Mouse (Mus musculus) ovary, adult 10 weeks (tissue): ENCODE measurements around the gene Htra2. TPM values are rescaled to one million over a fixed set of nuclear protein-coding genes. Genes with fewer than 3 reads are reported as not detected.

Experiments used
- polyA plus RNA-seq: library from polyadenylated mRNA; stranded (reverse); fragments of 350-450 nt; fragmentation: Illumina TruSeq; extraction: RNeasy Lipid Tissue Mini Kit (QIAGEN cat#74804); gene quantifications from one replicate; pipeline ENCODE4 v1.2.3, GENCODE M21; 2014

The Htra2 gene
- polyA plus RNA-seq, result 2.6 TPM

DNA sequence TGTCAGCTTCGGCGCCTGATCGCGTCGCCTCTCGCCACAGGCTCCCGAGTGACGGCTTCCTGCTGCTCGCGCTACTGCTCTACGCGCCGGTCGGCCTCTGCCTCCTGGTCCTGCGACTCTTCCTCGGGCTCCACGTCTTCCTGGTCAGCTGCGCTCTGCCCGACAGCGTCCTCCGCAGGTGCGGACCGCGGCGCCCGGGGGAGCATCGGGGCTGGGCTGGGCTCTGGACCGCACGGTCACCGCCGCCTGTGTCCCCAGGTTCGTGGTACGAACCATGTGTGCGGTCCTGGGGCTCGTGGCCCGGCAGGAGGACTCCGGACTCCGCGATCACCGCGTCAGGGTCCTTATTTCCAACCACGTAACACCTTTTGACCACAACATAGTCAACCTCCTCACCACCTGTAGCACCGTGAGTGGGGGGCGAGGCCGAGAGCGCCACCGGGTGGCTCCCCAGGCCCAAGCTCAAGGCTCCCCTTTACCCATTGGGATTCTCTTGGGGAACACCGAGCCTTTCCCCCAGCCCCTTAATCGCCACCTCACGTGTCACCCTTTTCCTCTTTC lies at the start of gene Htra2:
TSS of gene Htra2 (minus strand) at position 403 of the 561 bp plus-strand sequence.

GRCm38 (mm10) chr6:83101316-83101687 lies 46.2 kb upstream of the Htra2 start, which contains the start of the genes Ccdc142 and Gm42688:
Ccdc142 (plus strand) TSS chr6:83101601.
Gm42688 (plus strand) TSS chr6:83101617.

DNA sequence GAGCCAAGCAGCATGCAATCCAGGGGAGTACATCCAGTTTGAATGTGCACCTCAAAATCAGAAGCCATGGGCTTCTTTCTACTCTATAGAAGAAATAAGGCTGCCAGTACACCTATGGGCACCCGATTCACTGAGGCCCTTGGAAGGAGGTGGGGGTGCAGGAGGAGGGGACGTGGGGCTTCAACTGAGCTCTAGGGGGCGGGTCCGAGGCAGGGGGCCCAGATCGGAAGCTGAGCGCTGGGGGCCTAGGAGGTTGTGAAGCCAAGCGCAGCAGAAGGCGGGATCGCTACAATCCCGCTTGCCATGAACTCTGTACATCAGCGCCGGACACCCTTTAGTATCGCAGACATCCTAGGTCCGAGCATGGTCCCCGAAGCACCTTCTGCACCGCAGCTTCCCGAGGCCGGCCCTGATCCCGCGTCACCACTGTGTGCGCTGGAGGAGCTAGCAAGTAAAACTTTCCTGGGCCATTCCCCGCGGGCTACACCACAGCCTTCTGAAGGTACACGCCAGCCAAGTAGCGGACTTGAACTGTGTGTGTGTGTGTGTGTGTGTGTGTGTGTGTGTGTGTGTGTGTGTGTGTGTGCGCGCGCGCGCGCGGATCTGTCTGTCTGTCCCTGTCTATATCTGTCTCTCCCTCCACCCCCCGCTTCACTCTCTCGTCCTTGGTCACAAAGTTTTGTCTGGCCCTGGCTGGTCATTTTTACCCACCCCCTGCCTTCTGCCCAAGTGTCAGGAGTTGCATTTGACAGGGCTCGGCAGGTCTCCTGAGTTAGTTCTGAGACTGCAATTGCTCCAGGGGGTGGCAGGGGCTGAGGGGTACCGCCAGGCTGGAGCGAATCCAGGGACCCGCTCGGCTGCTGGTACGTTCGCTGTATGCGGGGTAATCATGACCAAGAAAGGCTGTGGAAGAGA lies 31.3 kb upstream of the Htra2 start, which contains the start of gene Lbx2:
TSS of gene Lbx2 (plus strand) at position 247 of the 915 bp plus-strand sequence.

DNA sequence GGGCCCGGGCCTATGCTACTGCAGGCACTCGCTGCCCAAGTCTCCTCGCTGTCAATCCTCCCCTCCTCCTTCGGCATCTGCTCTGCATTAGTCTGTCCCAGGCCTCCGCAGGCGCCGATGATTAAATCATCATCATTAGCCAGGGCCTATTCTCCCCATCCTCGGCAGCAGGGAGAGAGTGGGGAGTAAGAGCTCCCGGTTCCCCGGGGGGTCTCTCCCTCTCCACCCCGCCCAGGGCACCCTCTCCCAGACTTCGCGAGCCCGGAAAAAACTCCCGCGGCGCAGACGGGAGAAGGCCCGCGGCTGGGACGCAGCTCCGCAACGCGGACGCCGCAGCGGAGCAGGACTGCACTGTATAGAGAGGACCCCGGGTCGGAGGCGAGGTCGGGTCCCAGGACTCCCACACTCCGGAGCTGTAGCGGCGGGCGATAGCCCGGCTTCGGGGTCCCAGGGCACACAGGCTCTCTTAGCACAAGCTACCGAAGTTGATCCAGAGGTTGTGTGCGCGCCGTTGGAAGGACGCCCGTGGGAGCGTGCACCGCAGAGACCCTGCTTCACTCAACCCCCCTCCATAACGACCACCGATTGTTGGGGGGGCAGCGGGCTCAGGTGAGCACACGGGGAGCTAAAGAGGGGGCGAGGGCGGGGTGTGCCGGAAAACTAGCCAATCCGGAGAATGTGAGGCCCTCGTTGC lies 22.7 kb upstream of the Htra2 start, which contains the start of gene Pcgf1:
TSS of gene Pcgf1 (plus strand) at position 240 of the 694 bp plus-strand sequence.

GRCm38 (mm10) chr6:83070247-83070310 lies 15.0 kb upstream of the Htra2 start, which contains the start of gene Tlx2:
Tlx2 (minus strand) TSS chr6:83070293.

DNA sequence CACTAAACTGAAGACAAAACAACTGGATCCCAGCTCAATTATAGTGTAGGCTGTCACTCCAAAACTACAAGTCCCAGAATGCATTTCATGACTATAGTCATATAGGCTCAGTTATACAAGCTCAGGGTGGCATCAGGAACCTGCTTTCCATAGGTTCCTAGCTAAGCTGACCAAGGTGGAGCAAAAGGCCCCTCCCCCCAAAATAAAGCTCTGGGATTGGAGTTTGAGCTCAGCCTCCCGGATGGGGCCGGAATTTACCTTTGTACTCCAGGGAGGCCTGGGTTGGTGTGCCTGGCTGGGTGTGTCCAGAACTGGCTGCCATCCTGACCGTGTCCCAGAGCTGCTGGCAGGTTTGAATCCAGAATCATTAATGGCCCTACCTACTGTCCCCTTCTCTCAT lies 2.7 kb upstream of the Htra2 start, which contains the start of gene Dqx1:
TSS of gene Dqx1 (plus strand) at position 55 of the 400 bp plus-strand sequence.

GRCm38 (mm10) chr6:83054074-83054851 lies 810 bp downstream of the Htra2 start, which contains the start of gene Aup1:
Aup1 (plus strand) TSS chr6:83054521.

GRCm38 (mm10) chr6:83033249-83034185 lies 21.6 kb downstream of the Htra2 start, which contains the start of the genes Dok1 and Loxl3:
Dok1 (minus strand) TSS chr6:83033471.
Loxl3 (plus strand) TSS chr6:83034173.

Other genes with a start within 250 kb of the Htra2 start
- gene Sema4f, start 115.5 kb downstream of the Htra2 start, polyA plus RNA-seq, result not detected
- gene M1ap, start 108.4 kb downstream of the Htra2 start, polyA plus RNA-seq, result not detected
- not detected for gene Dok1, start 21.8 kb downstream of the Htra2 start, polyA plus RNA-seq
- gene Loxl3, start 21.1 kb downstream of the Htra2 start, polyA plus RNA-seq, result 3.5 TPM
- gene Aup1, start 752 bp downstream of the Htra2 start, polyA plus RNA-seq, result 4.6 TPM
- gene Dqx1, start 2.6 kb upstream of the Htra2 start, polyA plus RNA-seq, result not detected
- gene Tlx2, start 15.0 kb upstream of the Htra2 start, polyA plus RNA-seq, result not detected
- gene Pcgf1, start 22.6 kb upstream of the Htra2 start, polyA plus RNA-seq, result 4.1 TPM
- gene Lbx2, start 31.1 kb upstream of the Htra2 start, polyA plus RNA-seq, result not detected
- gene Ccdc142, start 46.3 kb upstream of the Htra2 start, polyA plus RNA-seq, result not detected
- gene Gm42688, start 46.3 kb upstream of the Htra2 start, polyA plus RNA-seq, result 1.2 TPM
- gene Mrpl53, start 53.8 kb upstream of the Htra2 start, polyA plus RNA-seq, result 26.1 TPM
- gene Mogs, start 60.2 kb upstream of the Htra2 start, polyA plus RNA-seq, result 3.6 TPM
- 1.7 TPM for gene Wbp1, start 66.3 kb upstream of the Htra2 start, polyA plus RNA-seq
- not detected for gene Ino80b, start 70.2 kb upstream of the Htra2 start, polyA plus RNA-seq
- not detected for gene Rtkn, start 80.2 kb upstream of the Htra2 start, polyA plus RNA-seq
- 0.40 TPM for gene Wdr54, start 101.1 kb upstream of the Htra2 start, polyA plus RNA-seq
- not detected for gene 1700003E16Rik, start 101.1 kb upstream of the Htra2 start, polyA plus RNA-seq
- gene Dctn1, start 110.6 kb upstream of the Htra2 start, polyA plus RNA-seq, result 10.8 TPM
- 0.34 TPM for gene Slc4a5, start 164.6 kb upstream of the Htra2 start, polyA plus RNA-seq